Mouse (Mus musculus): Measurements from ENCODE around the gene Ccdc28b. TPM values are rescaled to one million over a fixed set of nuclear protein-coding genes. Genes with fewer than 3 reads are reported as not detected.

Gene Ccdc28b
- total RNA-seq, 2 experiments from 2014 or later, result 2.1 to 5.2 TPM

Other genes starting within 250 kb of the Ccdc28b start
- 2.3 TPM in 1 of 2 replicates, not detected in the other for gene Zbtb8a, start 245.8 kb downstream of the Ccdc28b start, total RNA-seq (2015; ENCODE audit: low replicate concordance)
- 1.5 and 1.7 TPM in 2 replicates for gene Zbtb8a, start 245.8 kb downstream of the Ccdc28b start, total RNA-seq (2017; ENCODE audit: low replicate concordance)
- not detected in 2 replicates for gene Zbtb8b, start 183.1 kb downstream of the Ccdc28b start, total RNA-seq (2015; ENCODE audit: low replicate concordance)
- gene Zbtb8b, start 183.1 kb downstream of the Ccdc28b start, total RNA-seq (2017; ENCODE audit: low replicate concordance), result not detected in 2 replicates
- 720 and 842 TPM in 2 replicates for gene Bsdc1, start 162.4 kb downstream of the Ccdc28b start, total RNA-seq (2015; ENCODE audit: low replicate concordance)
- gene Bsdc1, start 162.4 kb downstream of the Ccdc28b start, total RNA-seq (2017; ENCODE audit: low replicate concordance), result 1,074 and 1,469 TPM in 2 replicates
- gene Tssk3, start 132.9 kb downstream of the Ccdc28b start, total RNA-seq (2015; ENCODE audit: low replicate concordance), result not detected in 2 replicates
- gene Tssk3, start 132.9 kb downstream of the Ccdc28b start, total RNA-seq (2017; ENCODE audit: low replicate concordance), result not detected in 2 replicates
- gene Fam229a, start 132.8 kb downstream of the Ccdc28b start, total RNA-seq (2015; ENCODE audit: low replicate concordance), result 3.3 TPM in 1 of 2 replicates, not detected in the other
- 0.68 and 2.1 TPM in 2 replicates for gene Fam229a, start 132.8 kb downstream of the Ccdc28b start, total RNA-seq (2017; ENCODE audit: low replicate concordance)
- 12.5 and 23.4 TPM in 2 replicates for gene Marcksl1, start 110.4 kb downstream of the Ccdc28b start, total RNA-seq (2015; ENCODE audit: low replicate concordance)
- 7.4 and 13.1 TPM in 2 replicates for gene Marcksl1, start 110.4 kb downstream of the Ccdc28b start, total RNA-seq (2017; ENCODE audit: low replicate concordance)
- 41.1 and 45.8 TPM in 2 replicates for gene Hdac1, start 81.2 kb downstream of the Ccdc28b start, total RNA-seq (2015; ENCODE audit: low replicate concordance)
- 27.0 and 42.9 TPM in 2 replicates for gene Hdac1, start 81.2 kb downstream of the Ccdc28b start, total RNA-seq (2017; ENCODE audit: low replicate concordance)
- 2.9 TPM in 1 of 2 replicates, not detected in the other for gene Lck, start 50.3 kb downstream of the Ccdc28b start, total RNA-seq (2015; ENCODE audit: low replicate concordance)
- 4.3 and 6.1 TPM in 2 replicates for gene Lck, start 50.3 kb downstream of the Ccdc28b start, total RNA-seq (2017; ENCODE audit: low replicate concordance)
- gene Fam167b, start 45.4 kb downstream of the Ccdc28b start, total RNA-seq (2015; ENCODE audit: low replicate concordance), result not detected in 2 replicates
- not detected in 2 replicates for gene Fam167b, start 45.4 kb downstream of the Ccdc28b start, total RNA-seq (2017; ENCODE audit: low replicate concordance)
- gene Eif3i, start 23.3 kb downstream of the Ccdc28b start, total RNA-seq (2015; ENCODE audit: low replicate concordance), result 92.8 and 113 TPM in 2 replicates
- 50.9 and 56.7 TPM in 2 replicates for gene Eif3i, start 23.3 kb downstream of the Ccdc28b start, total RNA-seq (2017; ENCODE audit: low replicate concordance)
- 37.9 and 60.8 TPM in 2 replicates for gene Tmem234, start 23.3 kb downstream of the Ccdc28b start, total RNA-seq (2015; ENCODE audit: low replicate concordance)
- gene Tmem234, start 23.3 kb downstream of the Ccdc28b start, total RNA-seq (2017; ENCODE audit: low replicate concordance), result 82.2 and 119 TPM in 2 replicates
- not detected in 2 replicates for gene Dcdc2b, start 9.7 kb downstream of the Ccdc28b start, total RNA-seq (2015; ENCODE audit: low replicate concordance)
- not detected in 2 replicates for gene Dcdc2b, start 9.7 kb downstream of the Ccdc28b start, total RNA-seq (2017; ENCODE audit: low replicate concordance)
- gene Iqcc, start 4.8 kb downstream of the Ccdc28b start, total RNA-seq (2015; ENCODE audit: low replicate concordance), result 1.7 and 2.7 TPM in 2 replicates
- 0.98 and 2.6 TPM in 2 replicates for gene Iqcc, start 4.8 kb downstream of the Ccdc28b start, total RNA-seq (2017; ENCODE audit: low replicate concordance)
- 6.7 and 10.0 TPM in 2 replicates for gene Txlna, start 17.1 kb upstream of the Ccdc28b start, total RNA-seq (2015; ENCODE audit: low replicate concordance)
- 11.3 and 20.8 TPM in 2 replicates for gene Txlna, start 17.1 kb upstream of the Ccdc28b start, total RNA-seq (2017; ENCODE audit: low replicate concordance)
- gene Kpna6, start 48.8 kb upstream of the Ccdc28b start, total RNA-seq (2015; ENCODE audit: low replicate concordance), result 7.9 and 11.9 TPM in 2 replicates
- 7.6 and 10.3 TPM in 2 replicates for gene Kpna6, start 48.8 kb upstream of the Ccdc28b start, total RNA-seq (2017; ENCODE audit: low replicate concordance)
- gene Tmem39b, start 72.9 kb upstream of the Ccdc28b start, total RNA-seq (2015; ENCODE audit: low replicate concordance), result 6.3 and 14.4 TPM in 2 replicates
- 0.28 and 0.68 TPM in 2 replicates for gene Tmem39b, start 72.9 kb upstream of the Ccdc28b start, total RNA-seq (2017; ENCODE audit: low replicate concordance)
- 20.9 and 26.3 TPM in 2 replicates for gene Khdrbs1, start 118.4 kb upstream of the Ccdc28b start, total RNA-seq (2015; ENCODE audit: low replicate concordance)
- gene Khdrbs1, start 118.4 kb upstream of the Ccdc28b start, total RNA-seq (2017; ENCODE audit: low replicate concordance), result 20.2 and 24.3 TPM in 2 replicates
- gene Ptp4a2, start 187.3 kb upstream of the Ccdc28b start, total RNA-seq (2015; ENCODE audit: low replicate concordance), result 92.8 and 126 TPM in 2 replicates
- 74.3 and 85.6 TPM in 2 replicates for gene Ptp4a2, start 187.3 kb upstream of the Ccdc28b start, total RNA-seq (2017; ENCODE audit: low replicate concordance)